Mouse (Mus musculus) heart, postnatal 10 days (tissue): ENCODE data around the gene Vipas39. TPM values are rescaled to one million over a fixed set of nuclear protein-coding genes. Genes with fewer than 3 reads are reported as not detected.
"Not testable (repeated sequence)": the region's sequence is repeated elsewhere in the genome, so short reads cannot be mapped to it uniquely, and the experiment has no call there.

ENCODE experiments used
- DNase-seq, 2 experiments: peaks; one replicate each; pipeline ENCODE4 v3.0.0; 2021
- intact Hi-C: fragments of 180-260 bp; cut with DNase I; formaldehyde crosslinking; loops from one replicate; pipeline ENCODE4 v1.15.1; 2025
- total RNA-seq, 2 experiments: library from RNA; stranded (reverse); gene quantifications; 2 replicates each; pipeline ENCODE4 v1.2.3; 2021

Vipas39 gene
- 10 to 100 TPM; 33.2 to 34.0 TPM for total RNA-seq

GRCm38 (mm10) chr12:87266108-87266826 is at the start of gene Vipas39, which contains the start of gene Ahsa1:
TSS of gene Vipas39 (minus strand) at chr12:87266256.
TSS of gene Ahsa1 (plus strand) at chr12:87266479.
- intact Hi-C loops, result loop anchor here (1.0 to 5.0 kb wide), 2 partner anchors 68 to 151 kb away; no protein-coding TSS in a partner anchor
- peak; percentile 93 to 95 for DNase-seq

- no peak for DNase-seq
- intact Hi-C loops, result no loop called here
Measured at GRCm38 (mm10) chr12:87313098-87313497, 47.0 kb upstream of the Vipas39 start.

GRCm38 (mm10) chr12:87306584-87306844 is 40.5 kb upstream of the Vipas39 start:
- DNase-seq, intact Hi-C loops: not testable (repeated sequence)

- DNase-seq, result peak; percentile 3 to 7
- intact Hi-C loops, result no loop called here
Measured at GRCm38 (mm10) chr12:87305767-87306583, 39.9 kb upstream of the Vipas39 start.

GRCm38 (mm10) chr12:87301189-87301588 is 35.1 kb upstream of the Vipas39 start:
- intact Hi-C loops, result no loop called here
- DNase-seq, result no peak

GRCm38 (mm10) chr12:87300441-87300690 is 34.3 kb upstream of the Vipas39 start:
- peak in 1 of 2 experiments; percentile 23 for DNase-seq
- intact Hi-C loops, result no loop called here

GRCm38 (mm10) chr12:87299657-87300440 is 33.8 kb upstream of the Vipas39 start, which contains the start of gene Ism2:
TSS of gene Ism2 (minus strand) at chr12:87299705.
- DNase-seq, result peak; percentile 41 to 46
- intact Hi-C loops, result no loop called here

GRCm38 (mm10) chr12:87299037-87299656 is 33.1 kb upstream of the Vipas39 start:
- intact Hi-C loops, result no loop called here
- no peak for DNase-seq

GRCm38 (mm10) chr12:87293934-87294333 is 27.9 kb upstream of the Vipas39 start:
- no peak for DNase-seq
- intact Hi-C loops, result no loop called here

- DNase-seq, result no peak
- intact Hi-C loops, result no loop called here
Measured at GRCm38 (mm10) chr12:87289100-87289499, 23.0 kb upstream of the Vipas39 start.

- DNase-seq, result no peak
- intact Hi-C loops, result no loop called here
Measured at GRCm38 (mm10) chr12:87284726-87285125, 18.7 kb upstream of the Vipas39 start.

GRCm38 (mm10) chr12:87284268-87284667 is 18.2 kb upstream of the Vipas39 start:
- DNase-seq, result no peak
- intact Hi-C loops, result no loop called here

GRCm38 (mm10) chr12:87283706-87284105 is 17.6 kb upstream of the Vipas39 start:
- DNase-seq, result no peak
- intact Hi-C loops, result no loop called here

- DNase-seq, result no peak
- intact Hi-C loops, result no loop called here
Measured at GRCm38 (mm10) chr12:87282743-87283142, 16.7 kb upstream of the Vipas39 start.

- intact Hi-C loops, result no loop called here
- DNase-seq, result no peak
Measured at GRCm38 (mm10) chr12:87281766-87282165, 15.7 kb upstream of the Vipas39 start.

- intact Hi-C loops, result no loop called here
- peak in 1 of 2 experiments; percentile 7 for DNase-seq
Measured at GRCm38 (mm10) chr12:87279879-87280278, 13.8 kb upstream of the Vipas39 start.

- intact Hi-C loops, result no loop called here
- DNase-seq, result no peak
Measured at GRCm38 (mm10) chr12:87279350-87279749, 13.3 kb upstream of the Vipas39 start.

- intact Hi-C loops, result no loop called here
- DNase-seq, result peak; percentile 41 to 63
Measured at GRCm38 (mm10) chr12:87278118-87278730, 12.2 kb upstream of the Vipas39 start.

- DNase-seq, intact Hi-C loops: not testable (repeated sequence)
Measured at GRCm38 (mm10) chr12:87277251-87277650, 11.2 kb upstream of the Vipas39 start.
